Mouse (Mus musculus) erythroblast, embryonic 14.5 days (primary cell): ENCODE data around the gene Tagln.

Experiments
- GATA1 ChIP-seq: IDR thresholded peaks from 2 replicates; pipeline ENCODE4 v1.6.1; 2012; ENCODE audit warnings: low read length, inconsistent platforms, mixed read lengths
- TAL1 ChIP-seq: IDR thresholded peaks from 3 replicates; pipeline ENCODE4 v1.6.1; 2012; ENCODE audit warnings: low read length, inconsistent platforms, mixed read lengths

GRCm38 (mm10) chr9:45961855-45962254 lies 26.0 kb upstream of the Tagln start:
- no peak for TF ChIP-seq GATA1
- TF ChIP-seq TAL1 = no peak
